Comparison of ENCODE assay signal across 26 mouse cellular contexts in the genomic region with DNA sequence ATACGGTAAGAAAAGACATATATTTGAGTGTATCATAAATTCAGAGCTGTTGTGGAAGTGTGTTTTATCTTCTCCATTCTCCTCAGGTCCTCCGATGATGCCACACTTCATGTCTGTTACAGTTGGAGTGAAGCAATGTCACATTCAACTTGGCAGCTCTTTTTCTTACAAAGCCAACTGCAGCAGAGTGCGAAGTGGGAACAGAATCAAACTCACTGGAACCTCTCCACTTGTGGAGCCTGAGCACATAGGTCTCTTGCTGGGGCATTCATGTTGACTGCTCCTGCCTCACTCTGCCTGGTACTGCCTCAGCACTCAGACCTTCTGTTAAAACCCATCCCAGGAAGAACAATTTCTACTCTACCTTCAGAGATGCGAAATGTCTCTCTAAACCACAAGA.
DNase-seq lines count a peak whose midpoint lies in the region; ATAC-seq and TF ChIP-seq lines count a peak whose summit lies in the region.
"Had no signal": no experiment of that assay in that cellular context is flagged by ENCODE, and none has a peak within 500 bp of the region (broad histone marks: within the 10 kb centered on the region; RNA-seq: fewer than 3 reads in every experiment).

No protein-coding gene starts in this region.

- ATAC-seq in cerebellum, adult (ENCODE audit: insufficient number of reproducible peaks, low FRiP score, low TSS enrichment) = no peak
- ATAC-seq: CD4-positive, CD25-positive, alpha-beta regulatory T cell, adult 4 months; forebrain, embryonic 16.5 days; hindbrain, embryonic 16.5 days; midbrain, embryonic 15.5 days had no signal

- no peaks in the 10 kb centered on the region for H3K9me3 ChIP-seq in MEL (replicated peaks; ENCODE audit: insufficient read depth, low read length)
- H3K9me3 ChIP-seq: embryonic facial prominence, embryonic 13.5 days; forebrain, embryonic 10.5 days; heart, embryonic 13.5 days; liver, embryonic 15.5 days; lung, embryonic 15.5 days; midbrain, embryonic 10.5 days; midbrain, embryonic 15.5 days; neural tube, embryonic 15.5 days; stomach, embryonic 15.5 days had no signal

- no peak for TF ChIP-seq CTCF in MEL (IDR thresholded peaks at IDR 0.05 in 2 of 3, conservative IDR thresholded peaks at IDR 0.05 in 1 of 3; ENCODE audit: control insufficient read depth in 1 of 3, insufficient read depth in 1 of 3, low read depth in 2 of 3, low read length in 3 of 3, poor library complexity in 1 of 3, severe bottlenecking in 1 of 3)

- TF ChIP-seq POLR2A in MEL (IDR thresholded peaks at IDR 0.05; ENCODE audit: control insufficient read depth in 1 of 2, insufficient read depth in 1 of 2, low read depth in 1 of 2, low read length in 2 of 2, poor library complexity in 1 of 2) = no peak

- peak overlapping the region; percentile 29; the same call in 1 of the 2 replicates for H3K9ac ChIP-seq in MEL (ENCODE audit: control insufficient read depth, low read depth, low read length, poor library complexity, severe bottlenecking)
- H3K9ac ChIP-seq: embryonic facial prominence, embryonic 13.5 days; heart, embryonic 13.5 days; liver, embryonic 15.5 days; lung, embryonic 15.5 days; midbrain, embryonic 15.5 days; neural tube, embryonic 15.5 days; stomach, embryonic 15.5 days had no signal

- TF ChIP-seq RAD21 in MEL (IDR thresholded peaks at IDR 0.05; ENCODE audit: low read depth, low read length) = no peak

- H3K36me3 ChIP-seq in MEL (ENCODE audit: control insufficient read depth in 1 of 2, insufficient read depth in 2 of 2, low read length in 2 of 2) = peaks cover 0 to 14% of the 10 kb centered on the region in 2 experiments; a peak in 2 of 4 replicates
- H3K36me3 ChIP-seq: embryonic facial prominence, embryonic 13.5 days; forebrain, embryonic 10.5 days; heart, embryonic 13.5 days; liver, embryonic 15.5 days; lung, embryonic 15.5 days; midbrain, embryonic 10.5 days; midbrain, embryonic 15.5 days; neural tube, embryonic 15.5 days; stomach, embryonic 15.5 days had no signal

- peak; percentile 4 for DNase-seq in cerebellum, adult 11-12 months
- peak; percentile 13 for DNase-seq in MEL (ENCODE audit: low read depth, low spot score)
- DNase-seq in cerebellum, adult 8-10 months = peak; percentile 8
- peak; percentile 37 to 40 for DNase-seq in cerebellum, postnatal 25 days
- DNase-seq in urinary bladder, adult 2 months (ENCODE audit: low spot score) = no peak
- no peak for DNase-seq in urinary bladder, postnatal 25 days (ENCODE audit: low spot score)
- DNase-seq: adrenal gland, adult 2 months; heart, postnatal 10 days; kidney, adult 2 months; kidney, postnatal 4 days; liver; right cerebral cortex, postnatal 25 days had no signal

- peaks cover 3 to 9% of the 10 kb centered on the region in 2 experiments for H3K4me1 ChIP-seq in MEL (ENCODE audit: control insufficient read depth in 1 of 2, insufficient read depth in 2 of 2, low read length in 2 of 2)
- H3K4me1 ChIP-seq: embryonic facial prominence, embryonic 13.5 days; forebrain, embryonic 10.5 days; heart, embryonic 13.5 days; liver, embryonic 15.5 days; lung, embryonic 15.5 days; midbrain, embryonic 10.5 days; midbrain, embryonic 15.5 days; neural tube, embryonic 15.5 days; stomach, embryonic 15.5 days had no signal

- TF ChIP-seq EP300 in MEL (IDR thresholded peaks at IDR 0.05; ENCODE audit: low read depth in 1 of 2, low read length in 2 of 2) = no peak

- no peaks in the 10 kb centered on the region for H3K79me2 ChIP-seq in MEL (ENCODE audit: control insufficient read depth, insufficient read depth, low read length, poor library complexity)

- peak overlapping the region; percentile 12 to 41; a peak in 2 of 4 replicates for H3K4me3 ChIP-seq in MEL (ENCODE audit: control insufficient read depth in 1 of 2, insufficient read depth in 1 of 2, low read depth in 2 of 2, low read length in 2 of 2)
- H3K4me3 ChIP-seq: embryonic facial prominence, embryonic 13.5 days; forebrain, embryonic 10.5 days; heart, embryonic 13.5 days; liver, embryonic 15.5 days; lung, embryonic 15.5 days; midbrain, embryonic 10.5 days; midbrain, embryonic 15.5 days; neural tube, embryonic 15.5 days; stomach, embryonic 15.5 days had no signal

- H3K27ac ChIP-seq in MEL (ENCODE audit: control insufficient read depth, low read depth, low read length) = peak overlapping the region; percentile 42
- H3K27ac ChIP-seq: embryonic facial prominence, embryonic 13.5 days; forebrain, embryonic 10.5 days; heart, embryonic 13.5 days; kidney, postnatal 0 days; liver, embryonic 15.5 days; lung, embryonic 15.5 days; midbrain, embryonic 10.5 days; midbrain, embryonic 15.5 days; neural tube, embryonic 15.5 days; stomach, embryonic 15.5 days had no signal

- no peaks in the 10 kb centered on the region for H3K27me3 ChIP-seq in MEL (ENCODE audit: control insufficient read depth in 1 of 2, insufficient read depth in 2 of 2, low read length in 2 of 2)
- H3K27me3 ChIP-seq: embryonic facial prominence, embryonic 13.5 days; heart, embryonic 13.5 days; liver, embryonic 15.5 days; lung, embryonic 15.5 days; midbrain, embryonic 15.5 days; neural tube, embryonic 15.5 days; stomach, embryonic 15.5 days had no signal

TF ChIP-seq in MEL, 35 proteins besides CTCF, POLR2A, EP300 and RAD21:
- no peak for TF ChIP-seq MYC (IDR thresholded peaks at IDR 0.05; ENCODE audit: low read depth, low read length)
- no peak for TF ChIP-seq E2F4 (IDR thresholded peaks at IDR 0.05; ENCODE audit: borderline replicate concordance, low read depth, low read length)
- TF ChIP-seq GATA1 (IDR thresholded peaks at IDR 0.05; ENCODE audit: low read depth, low read length) = no peak
- TF ChIP-seq ZNF384 (IDR thresholded peaks at IDR 0.05; ENCODE audit: low read depth, low read length) = no peak
- TF ChIP-seq TBP (IDR thresholded peaks at IDR 0.05; ENCODE audit: low read depth, low read length) = no peak
- TF ChIP-seq KAT2A (conservative IDR thresholded peaks at IDR 0.05; ENCODE audit: low read depth, low read length) = no peak
- TF ChIP-seq SIN3A (IDR thresholded peaks at IDR 0.05; ENCODE audit: low read length) = no peak
- TF ChIP-seq ZKSCAN1 (IDR thresholded peaks at IDR 0.05; ENCODE audit: low read depth, low read length) = no peak
- TF ChIP-seq POLR2AphosphoS2 (IDR thresholded peaks at IDR 0.05; ENCODE audit: low read length) = no peak
- TF ChIP-seq MAFK (IDR thresholded peaks at IDR 0.05; ENCODE audit: borderline replicate concordance, low read depth, low read length) = no peak
- TF ChIP-seq GABPA (IDR thresholded peaks at IDR 0.05; ENCODE audit: low read depth, low read length) = no peak
- no peak for TF ChIP-seq POLR2AphosphoS5 (IDR thresholded peaks at IDR 0.05; ENCODE audit: borderline replicate concordance, low read depth, low read length)

Comparison
In these comparisons a context has a peak if more than half of its experiments do, and no peak if none do; other contexts are left out.
1. DNase-seq: peak in cerebellum, adult 11-12 months (single experiment), MEL (single experiment), cerebellum, adult 8-10 months (single experiment) and cerebellum, postnatal 25 days (2 of 2); none in urinary bladder, adult 2 months (single experiment) and urinary bladder, postnatal 25 days (single experiment).